Mouse (Mus musculus) embryo, embryonic 10.5 days (tissue): ENCODE data around the gene Hist1h4b.
"Not testable (repeated sequence)": the region's sequence is repeated elsewhere in the genome, so short reads cannot be mapped to it uniquely, and the experiment has no call there.

Experiments
- DNase-seq: peaks from one replicate; pipeline ENCODE4 v3.0.0-alpha.2; 2015; ENCODE audit warnings: low spot score

Gene Hist1h4b

DNA sequence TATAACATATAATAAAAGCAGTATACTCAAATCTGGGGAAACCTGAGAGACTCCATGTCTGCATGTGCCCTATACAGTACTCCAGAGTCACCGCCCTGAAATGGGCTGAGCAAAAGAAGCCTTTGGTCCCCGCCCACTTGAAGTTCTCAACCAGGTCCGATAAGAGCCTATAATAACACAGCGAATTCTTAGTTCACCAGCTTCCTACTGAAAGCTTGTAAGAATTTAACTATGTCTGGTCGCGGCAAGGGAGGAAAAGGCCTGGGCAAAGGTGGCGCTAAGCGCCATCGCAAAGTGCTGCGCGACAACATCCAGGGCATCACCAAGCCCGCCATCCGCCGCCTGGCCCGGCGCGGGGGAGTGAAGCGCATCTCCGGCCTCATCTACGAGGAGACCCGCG, at the start of gene Hist1h4b:
Gene Hist1h4b (plus strand): TSS at position 224 of the 400 bp plus-strand sequence.
- peak; percentile 99 for DNase-seq

DNA sequence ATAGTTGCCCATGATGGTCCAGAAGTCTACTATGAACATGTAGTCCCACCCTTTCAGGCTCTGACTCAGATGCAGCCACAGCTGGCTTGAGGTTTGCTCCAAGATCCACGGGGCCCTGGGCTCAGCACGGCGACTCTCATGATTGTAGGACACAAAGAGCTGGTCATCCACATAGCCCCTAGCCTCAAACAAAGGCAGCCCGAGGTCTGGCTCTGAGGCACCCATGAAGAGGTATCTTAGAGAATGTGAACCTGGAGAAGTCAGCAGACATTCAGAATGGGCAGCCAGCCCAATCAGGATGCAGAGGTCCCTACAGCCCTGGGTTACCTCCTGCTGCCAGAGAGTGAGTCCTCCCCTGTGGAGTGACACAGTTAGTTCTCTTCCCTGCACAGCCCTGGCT, 48.8 kb upstream of the Hist1h4b start:
- no peak for DNase-seq

DNA sequence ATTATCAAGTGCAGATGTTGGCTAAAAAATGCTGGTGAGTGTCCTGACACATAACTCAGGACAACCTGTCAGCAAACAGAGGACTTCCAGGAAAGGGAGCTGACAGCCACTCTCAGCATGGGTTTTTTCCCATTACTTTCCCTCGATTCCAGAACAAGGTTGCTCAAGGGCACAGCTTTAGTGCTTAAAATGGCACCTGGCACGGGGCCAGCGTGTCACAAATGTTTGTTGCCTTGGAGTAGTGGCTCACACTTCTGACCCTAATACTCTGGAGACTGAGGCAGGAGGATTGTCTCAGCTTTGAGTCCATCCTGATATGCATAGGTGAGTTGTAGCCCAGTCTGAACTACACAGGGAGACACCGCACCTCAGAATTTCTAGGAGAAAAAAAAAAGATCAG, 48.2 kb upstream of the Hist1h4b start:
- no peak for DNase-seq

DNA sequence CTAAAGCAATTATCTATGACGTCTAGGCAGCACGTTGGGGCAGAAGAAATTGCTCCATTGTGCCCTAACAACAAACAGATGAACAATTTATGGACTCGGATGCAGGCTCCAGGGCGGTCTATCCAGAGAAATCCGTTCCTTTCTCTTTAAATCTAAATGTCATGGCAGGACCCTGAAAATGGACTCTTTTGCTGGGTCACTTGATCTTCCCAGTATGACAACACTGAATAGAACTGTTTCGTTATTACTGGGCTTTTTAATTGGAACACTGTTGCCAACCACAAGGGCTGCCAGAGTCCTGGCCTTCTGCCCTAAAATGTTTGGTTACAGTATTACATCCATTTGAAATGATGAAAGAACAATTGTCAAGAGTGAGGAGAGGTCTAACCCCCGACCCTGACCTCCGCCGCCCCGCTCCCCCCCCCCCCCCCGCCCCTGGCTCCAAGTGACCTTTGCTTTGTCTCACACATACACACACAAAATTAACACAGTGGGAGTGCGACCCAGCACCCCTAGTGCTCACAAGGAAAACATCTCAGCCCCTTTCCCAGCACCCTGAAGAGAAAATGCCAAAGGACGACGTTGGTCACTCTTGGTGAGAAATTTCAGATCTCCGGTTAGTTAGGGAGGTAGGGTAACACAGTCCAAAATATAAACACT, 47.0 kb upstream of the Hist1h4b start:
- no peak for DNase-seq

DNA sequence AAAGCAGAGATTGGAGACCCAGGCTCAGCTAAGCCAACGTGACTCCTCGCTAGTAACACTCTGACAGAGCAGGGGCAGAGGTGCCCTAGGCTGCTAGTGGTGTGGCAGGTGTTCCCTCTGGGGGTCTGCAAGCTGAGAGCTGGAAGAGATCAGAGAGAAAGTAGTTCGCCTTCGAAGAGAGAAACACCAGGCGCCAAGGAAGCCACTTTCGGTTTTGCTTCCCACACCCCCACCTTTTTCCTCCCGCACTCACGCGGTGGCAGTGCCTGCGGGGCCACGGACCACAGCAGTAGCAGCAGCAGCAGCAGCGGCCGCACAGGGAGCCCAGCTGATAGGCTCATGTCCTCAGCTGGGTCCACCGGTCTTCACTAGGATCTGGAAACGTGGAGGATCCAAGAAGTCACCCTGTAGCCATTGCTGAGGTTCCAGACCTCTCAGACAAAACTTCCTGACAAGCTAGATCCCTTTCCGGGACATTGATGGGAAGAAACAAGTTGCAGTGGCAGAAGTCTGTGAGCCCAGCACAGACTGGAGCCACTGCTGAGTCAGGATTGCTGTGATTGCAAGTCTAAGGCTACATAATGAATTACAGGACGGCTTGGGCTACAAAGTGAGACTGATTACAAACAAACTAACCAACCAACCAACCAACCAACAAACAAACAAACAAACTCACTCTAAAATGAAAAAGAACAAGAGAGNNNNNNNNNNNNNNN, 46.3 kb upstream of the Hist1h4b start, which contains the start of gene Hfe:
Gene Hfe (minus strand): TSS at position 481 of the 716 bp plus-strand sequence.
- DNase-seq = peak; percentile 64

DNA sequence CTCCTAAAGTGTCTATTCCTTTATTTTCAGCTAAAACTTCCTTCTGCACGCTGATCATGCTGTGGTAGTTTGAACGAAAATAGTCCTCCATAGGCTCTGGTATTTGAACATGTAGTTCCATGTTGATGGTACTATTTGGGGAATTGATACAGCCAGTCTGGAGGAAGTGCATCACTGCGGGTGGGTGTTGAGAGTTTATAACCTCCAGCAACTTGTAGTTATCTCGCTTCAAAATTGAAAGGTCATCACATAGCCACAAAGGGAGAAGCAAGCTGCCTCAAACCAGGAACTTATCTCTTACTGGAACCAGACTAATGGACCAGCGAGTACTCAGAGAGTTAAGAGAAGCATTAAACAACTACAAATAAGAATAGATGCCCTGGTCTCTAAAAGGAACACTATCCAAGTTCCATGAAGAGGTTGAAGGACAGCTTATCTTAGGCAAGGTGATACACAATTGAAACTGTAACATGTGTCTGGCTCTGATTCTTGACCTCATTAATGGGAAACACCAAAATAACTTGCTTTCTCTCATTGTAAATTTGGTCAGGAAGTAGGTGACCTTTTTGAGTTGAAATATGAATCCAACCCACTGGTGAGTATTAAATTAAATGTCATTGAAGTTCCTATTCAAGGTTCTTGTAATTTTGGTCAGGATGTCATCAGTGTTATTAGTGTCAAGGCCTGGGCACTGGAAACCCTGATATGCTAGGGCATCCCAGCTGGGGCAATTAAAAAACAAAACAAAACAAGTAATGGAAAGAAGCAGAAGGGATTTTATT, 40.4 kb upstream of the Hist1h4b start:
- no peak for DNase-seq

DNA sequence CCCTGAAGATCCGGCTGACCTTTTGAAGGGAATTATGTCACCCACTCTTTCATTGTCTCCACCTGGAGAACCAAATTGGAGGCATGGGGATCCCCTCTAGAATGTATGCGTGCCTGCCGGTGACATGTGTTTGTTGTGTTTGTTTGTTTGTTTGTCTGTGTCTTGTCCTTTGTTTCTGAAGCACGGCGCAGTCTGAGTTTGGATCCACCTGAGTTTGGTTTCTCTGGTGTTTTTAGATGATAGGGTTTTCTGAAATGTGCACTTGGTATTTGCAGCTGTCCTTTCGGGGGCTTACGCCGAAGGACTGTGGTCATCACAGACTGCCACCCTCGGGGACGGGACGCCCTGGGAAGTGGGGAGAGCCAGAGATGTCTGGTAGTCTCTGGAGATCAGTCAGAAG, 39.6 kb upstream of the Hist1h4b start:
- DNase-seq = no peak

DNA sequence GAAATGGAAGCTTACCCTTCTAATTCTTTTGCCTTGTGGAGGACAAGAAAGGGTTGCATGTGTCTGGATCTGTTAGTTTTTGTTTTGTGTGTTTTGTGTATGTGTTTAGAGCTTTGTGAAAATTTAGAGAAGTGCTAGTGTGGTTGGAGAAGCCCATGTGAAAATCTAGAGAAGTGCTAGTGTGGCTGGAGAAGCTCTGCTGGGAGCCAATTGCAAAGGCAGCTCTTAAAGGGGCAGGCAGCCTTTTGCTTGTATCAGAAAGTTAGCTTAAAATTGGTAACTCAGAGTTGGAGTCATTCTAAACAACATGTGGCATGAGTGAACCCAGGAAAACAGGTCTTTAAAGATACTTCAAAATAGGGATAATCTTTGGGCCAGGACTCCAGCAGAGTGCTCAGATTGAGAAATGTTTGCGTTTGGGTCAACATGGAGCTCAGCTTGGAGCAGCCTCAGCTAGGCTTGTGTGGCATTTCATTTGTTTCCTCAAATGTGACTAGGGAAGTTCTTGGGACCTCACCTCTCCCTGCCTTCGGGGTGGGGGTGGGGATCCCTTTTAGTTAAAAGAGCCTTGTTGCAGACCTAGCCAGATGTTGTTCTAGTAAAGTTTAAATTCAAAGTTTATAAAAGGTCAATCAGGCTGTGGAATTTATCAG, 39.1 kb upstream of the Hist1h4b start:
- not testable (repeated sequence) for DNase-seq

DNA sequence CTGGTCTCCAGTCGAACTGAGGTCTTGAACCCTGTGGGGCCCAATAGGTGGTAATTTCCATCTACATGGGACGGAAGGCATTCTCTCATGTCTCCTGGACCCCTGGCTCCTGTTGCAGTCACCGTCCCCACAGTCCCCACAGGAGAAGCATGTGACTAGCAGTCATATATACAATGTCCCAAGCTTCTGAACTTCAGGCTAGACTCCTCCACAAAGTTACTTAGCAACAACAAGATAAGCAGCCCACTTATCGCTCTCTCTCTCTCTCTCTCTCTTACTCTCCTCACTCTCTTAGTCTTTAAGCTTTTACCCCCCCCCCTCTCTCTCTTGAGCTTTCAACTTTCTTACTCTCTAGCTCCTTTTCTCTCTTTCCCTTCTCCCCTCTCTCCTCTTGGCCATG, 32.6 kb upstream of the Hist1h4b start:
- DNase-seq = no peak

DNA sequence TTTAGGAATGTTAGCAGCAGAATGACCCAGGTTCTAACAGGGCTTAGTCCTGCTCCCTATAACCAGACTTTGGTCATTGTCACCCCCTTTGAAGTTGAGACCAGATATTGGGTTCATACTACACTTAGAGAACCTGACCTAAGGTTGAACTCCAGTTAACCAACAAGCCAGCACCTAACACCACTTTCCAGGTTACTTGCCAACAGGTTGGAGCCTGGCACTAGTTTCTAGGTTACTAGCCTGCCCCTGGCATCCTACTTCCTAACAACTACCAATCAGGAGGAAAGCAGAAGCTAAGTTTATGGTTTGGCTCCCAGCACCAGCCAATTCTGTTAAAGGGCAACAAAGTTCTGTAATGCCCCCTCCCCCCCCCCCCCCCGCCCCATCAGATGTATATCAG, 31.6 kb upstream of the Hist1h4b start:
- no peak for DNase-seq

DNA sequence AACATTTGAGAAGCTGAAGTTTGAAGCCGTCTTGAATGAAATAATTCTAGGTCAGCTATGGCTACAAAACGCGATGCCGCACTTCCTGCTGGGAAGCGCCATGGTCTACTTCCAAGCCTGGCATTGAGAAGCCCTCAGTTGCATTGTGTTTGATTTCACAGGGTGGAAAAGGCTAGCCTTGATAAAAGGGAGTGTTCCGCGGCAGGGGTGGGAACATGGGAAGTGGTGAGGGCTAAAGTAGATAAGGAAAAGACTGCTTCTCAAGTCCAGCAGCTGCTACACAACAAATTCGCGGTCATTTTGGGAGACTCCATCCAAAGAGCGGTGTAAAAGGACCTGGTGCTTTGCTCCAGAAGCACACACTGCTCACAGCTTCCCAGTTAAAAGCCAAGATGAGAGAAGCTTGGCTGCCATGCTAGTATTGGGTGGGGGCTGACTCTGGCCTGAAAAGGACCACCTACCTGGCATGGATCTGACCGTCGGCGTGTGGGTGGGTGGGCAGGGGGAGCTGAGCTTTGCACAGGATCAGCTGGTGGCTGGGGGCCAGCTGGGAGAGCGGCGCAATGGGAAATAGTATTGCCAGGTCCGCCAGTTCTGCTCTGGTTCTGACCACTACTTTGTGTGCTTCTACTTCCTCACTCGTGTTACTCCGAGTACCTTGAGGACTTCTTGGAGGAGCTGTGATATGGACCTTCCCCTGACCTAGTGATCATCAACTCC, 28.2 kb upstream of the Hist1h4b start:
- DNase-seq = no peak

DNA sequence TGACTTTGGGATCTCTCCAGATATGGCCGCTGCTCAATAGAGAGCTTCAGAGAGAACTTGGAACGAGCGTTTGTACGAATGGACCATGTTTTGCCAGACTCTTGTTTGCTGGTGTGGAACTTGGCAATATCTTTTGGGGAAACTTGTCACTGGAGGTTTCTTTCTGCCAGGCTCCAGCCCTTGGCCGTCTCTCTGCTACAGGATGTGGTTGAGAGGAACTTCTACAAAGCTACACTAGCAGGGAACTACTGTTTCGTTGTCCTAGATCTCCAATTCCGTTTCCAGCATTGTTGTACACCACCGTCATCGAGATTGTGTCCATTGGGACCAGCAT, 27.7 kb upstream of the Hist1h4b start:
- no peak for DNase-seq

DNA sequence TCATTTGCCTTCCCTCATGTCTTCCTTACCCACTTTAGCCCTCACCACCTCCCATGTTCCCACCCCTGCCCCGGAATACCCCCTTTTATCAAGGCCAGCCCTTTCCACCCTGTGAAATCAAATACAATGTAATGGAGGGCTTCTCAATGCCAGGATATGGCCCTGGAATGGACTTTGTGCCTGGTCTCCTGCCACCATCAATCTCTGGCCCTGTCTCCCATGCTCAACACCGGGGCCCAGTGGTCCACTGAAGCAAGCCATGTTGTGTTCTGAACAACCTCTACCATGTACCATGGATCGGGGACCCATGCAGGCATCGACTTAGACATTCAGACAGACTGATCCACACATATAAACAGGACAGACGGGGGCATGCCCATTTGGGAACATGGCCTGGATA, 27.1 kb upstream of the Hist1h4b start:
- no peak for DNase-seq

DNA sequence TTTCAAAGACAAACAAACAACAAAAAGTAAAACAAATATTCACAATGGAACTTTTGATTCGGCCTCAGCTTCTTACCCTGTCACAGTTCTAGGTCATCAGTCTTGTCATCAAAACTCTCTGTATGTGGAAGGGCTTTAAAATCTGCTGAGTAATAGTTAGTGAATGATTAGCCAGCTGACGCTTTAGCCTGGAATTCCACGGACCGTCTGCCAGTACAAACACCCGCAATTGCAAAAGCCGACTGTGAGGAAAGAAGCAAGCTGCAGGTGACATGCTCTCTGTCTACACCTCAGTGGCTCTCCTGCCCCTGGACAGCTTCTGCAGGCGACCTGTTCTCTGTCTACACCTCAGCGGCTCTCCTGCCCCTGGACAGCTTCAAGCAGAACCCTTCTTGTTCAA, 26.3 kb upstream of the Hist1h4b start:
- peak; percentile 23 for DNase-seq

DNA sequence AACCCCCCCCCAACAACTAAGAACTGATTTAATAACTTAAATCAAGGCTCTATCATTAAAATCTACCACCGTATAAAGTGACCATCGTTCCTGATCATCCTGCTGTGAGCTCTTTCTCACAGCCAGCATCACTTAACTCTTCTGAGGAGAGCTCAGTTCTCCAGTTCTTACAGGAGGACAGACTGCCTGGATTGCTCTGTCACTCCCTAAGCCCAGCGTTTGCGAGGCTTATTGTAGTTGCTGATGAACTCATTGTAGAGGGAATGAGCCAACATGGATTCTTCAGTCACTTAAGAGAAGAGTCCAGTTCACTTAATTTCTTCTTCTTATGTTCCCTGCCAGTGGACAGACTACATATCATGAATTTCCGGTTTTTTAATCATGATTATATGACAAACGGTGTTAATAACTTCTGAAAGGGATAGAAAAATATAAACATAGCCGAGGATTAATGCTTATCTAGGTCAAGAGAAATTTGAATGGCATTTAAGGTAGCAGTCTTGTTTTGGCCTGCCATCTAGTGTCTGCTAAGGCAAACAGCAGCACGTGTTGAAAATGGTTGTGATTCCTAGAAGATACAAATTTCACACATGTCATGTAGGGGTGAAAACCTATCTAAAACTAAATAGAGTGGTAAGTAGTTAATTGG, 24.5 kb upstream of the Hist1h4b start:
- DNase-seq = peak; percentile 70

DNA sequence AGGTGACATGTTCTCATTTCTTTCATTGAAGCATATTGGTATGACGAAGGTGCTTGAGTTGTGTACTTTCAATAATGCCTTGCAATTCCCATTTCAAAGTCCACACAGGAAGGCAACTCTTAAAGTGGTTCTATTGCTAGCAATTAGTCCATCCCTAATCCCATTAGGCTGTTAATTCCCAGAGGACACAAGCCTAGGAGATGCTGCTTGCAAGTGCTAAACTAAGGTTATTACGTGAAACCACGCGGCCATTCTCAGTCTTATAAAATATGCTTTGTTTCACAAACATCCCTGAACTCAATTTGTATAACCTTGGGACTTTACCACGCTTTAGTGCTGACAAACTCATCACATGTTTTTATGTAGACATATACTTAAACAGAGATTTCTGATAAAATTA, 19.7 kb upstream of the Hist1h4b start:
- no peak for DNase-seq

DNA sequence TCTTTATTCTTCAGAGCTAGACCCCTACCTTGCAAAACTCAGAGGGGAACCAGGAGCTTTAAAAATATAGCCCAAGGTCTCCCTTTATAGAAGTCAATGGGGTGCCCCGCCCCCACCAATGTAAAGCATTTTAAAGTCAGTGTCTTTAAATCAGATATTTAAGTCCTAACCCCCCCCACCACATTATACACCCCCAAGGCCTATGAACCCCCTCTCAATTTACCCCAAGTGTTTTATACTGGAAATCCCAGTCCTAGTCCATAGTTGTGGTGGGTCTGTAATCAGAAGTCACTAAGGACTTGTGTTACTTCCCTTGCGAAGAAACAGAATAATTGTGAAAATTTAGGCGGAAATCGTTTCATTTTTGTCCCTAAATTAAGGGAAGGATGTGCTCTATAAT, 18.8 kb upstream of the Hist1h4b start:
- DNase-seq = peak; percentile 59

DNA sequence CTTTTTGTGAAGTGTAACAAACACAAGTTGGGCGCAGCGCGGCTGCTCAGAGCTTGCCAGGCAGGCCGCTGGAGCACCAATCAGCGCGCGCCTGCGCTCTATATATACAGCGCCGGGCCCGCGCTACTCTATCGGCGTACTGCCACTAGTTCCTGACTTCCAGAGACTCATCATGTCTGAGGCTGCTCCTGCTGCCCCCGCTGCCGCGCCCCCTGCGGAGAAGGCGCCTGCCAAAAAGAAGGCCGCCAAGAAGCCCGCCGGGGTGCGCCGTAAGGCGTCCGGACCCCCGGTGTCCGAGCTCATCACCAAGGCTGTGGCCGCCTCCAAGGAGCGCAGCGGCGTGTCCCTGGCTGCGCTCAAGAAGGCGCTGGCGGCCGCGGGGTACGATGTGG, 18.1 kb upstream of the Hist1h4b start, which contains the start of gene Hist1h1c:
Gene Hist1h1c (plus strand): TSS at position 132 of the 392 bp plus-strand sequence.
- DNase-seq = peak; percentile 96

DNA sequence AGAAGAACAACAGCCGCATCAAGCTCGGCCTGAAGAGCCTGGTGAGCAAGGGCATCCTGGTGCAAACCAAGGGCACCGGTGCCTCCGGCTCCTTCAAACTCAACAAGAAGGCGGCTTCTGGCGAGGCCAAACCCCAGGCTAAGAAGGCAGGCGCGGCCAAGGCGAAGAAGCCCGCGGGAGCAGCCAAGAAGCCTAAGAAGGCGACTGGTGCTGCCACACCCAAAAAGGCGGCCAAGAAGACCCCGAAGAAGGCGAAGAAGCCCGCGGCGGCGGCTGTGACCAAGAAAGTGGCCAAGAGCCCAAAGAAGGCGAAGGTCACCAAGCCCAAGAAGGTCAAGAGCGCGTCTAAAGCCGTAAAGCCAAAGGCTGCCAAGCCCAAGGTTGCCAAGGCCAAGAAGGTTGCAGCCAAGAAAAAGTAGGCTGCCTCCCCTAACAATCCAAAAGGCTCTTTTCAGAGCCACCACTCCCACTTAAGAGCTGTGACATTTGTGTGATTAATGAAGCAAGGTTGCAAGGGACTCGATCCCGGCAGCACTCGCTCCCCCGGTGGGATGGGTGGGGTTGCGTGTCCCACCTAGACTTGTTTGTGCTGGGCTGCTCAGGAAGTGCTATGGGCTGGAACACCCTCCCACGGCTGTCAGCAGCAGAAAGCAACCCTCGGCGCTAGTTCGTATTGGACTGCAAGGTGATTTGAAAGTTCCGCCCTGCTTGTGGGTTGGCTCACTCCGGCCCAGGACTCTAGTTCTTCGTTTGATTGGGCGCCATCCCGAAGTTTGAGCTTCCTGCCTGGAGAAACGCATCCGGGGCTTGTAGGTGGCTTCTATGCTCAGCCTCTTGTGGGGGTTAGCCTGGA, 17.5 kb upstream of the Hist1h4b start:
- DNase-seq = peak; percentile 94

DNA sequence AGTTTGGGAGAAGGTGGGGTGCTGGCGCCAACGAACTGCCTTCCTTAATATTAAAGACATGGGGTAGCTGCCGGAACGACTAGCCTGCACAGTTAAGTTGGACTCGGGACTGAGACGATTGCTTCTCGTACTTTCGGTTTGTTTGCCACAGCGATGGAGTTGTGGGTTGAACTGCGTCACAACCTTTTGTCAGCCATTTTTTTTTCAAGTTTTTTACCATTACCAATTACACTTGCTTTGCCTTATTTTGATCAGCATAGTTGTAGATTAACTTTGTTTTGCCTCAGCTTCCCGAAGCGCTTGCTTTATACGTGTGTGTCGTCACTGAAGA, 16.9 kb upstream of the Hist1h4b start:
- no peak for DNase-seq
